Mouse (Mus musculus): ENCODE data around the gene Ralgds. TPM values are rescaled to one million over a fixed set of nuclear protein-coding genes. Genes with fewer than 3 reads are reported as not detected.

Gene Ralgds
- polyA plus RNA-seq, 1 experiment from 2014 or later, result 23.2 TPM

GRCm38 (mm10) chr2:28527436-28528353, 14.8 kb downstream of the Ralgds start:
- Histone ChIP-seq H3K9me3 (no peaks in the 10 kb centered on the region), H3K4me3 (no peak overlapping the region), H3K36me3 (replicated peaks) (no peaks in the 10 kb centered on the region; the same call in 1 of the 2 replicates), H3K27ac (0 out of 2 replicates have a peak overlapping the region, but pooled peaks have one; percentile 15), H3K27me3 (ENCODE audit: poor library complexity, severe bottlenecking) (no peaks in the 10 kb centered on the region), H3K4me1 (peaks cover 89% of the 10 kb centered on the region)
- no peak for DNase-seq (ENCODE audit: extremely low spot score, low spot score)
- 90% methylated on average over 20 of the region's 20 CpGs for WGBS

GRCm38 (mm10) chr2:28528354-28528730, 15.4 kb downstream of the Ralgds start:
- Histone ChIP-seq H3K36me3 (replicated peaks) (no peaks in the 10 kb centered on the region), H3K27ac (0 out of 2 replicates have a peak overlapping the region, but pooled peaks have one; percentile 15), H3K9me3 (no peaks in the 10 kb centered on the region), H3K27me3 (ENCODE audit: poor library complexity, severe bottlenecking) (no peaks in the 10 kb centered on the region), H3K4me1 (peaks cover 93% of the 10 kb centered on the region), H3K4me3 (no peak overlapping the region)
- WGBS, result 85% methylated on average over 7 of the region's 7 CpGs
- no peak for DNase-seq (ENCODE audit: extremely low spot score, low spot score)

- H3K27ac ChIP-seq, result peak overlapping the region; percentile 9; the same call in 1 of the 2 replicates
- H3K9me3 ChIP-seq, result no peaks in the 10 kb centered on the region
- 77% methylated on average over 4 of the region's 4 CpGs for WGBS
- no peak for DNase-seq (ENCODE audit: extremely low spot score, low spot score)
- no peak overlapping the region for H3K4me3 ChIP-seq
- peaks cover 93% of the 10 kb centered on the region for H3K4me1 ChIP-seq
- H3K36me3 ChIP-seq (replicated peaks), result no peaks in the 10 kb centered on the region
- H3K27me3 ChIP-seq (ENCODE audit: poor library complexity, severe bottlenecking), result peaks cover 14% of the 10 kb centered on the region
Observed at GRCm38 (mm10) chr2:28529856-28530255, 16.9 kb downstream of the Ralgds start.

GRCm38 (mm10) chr2:28530311-28530710, 17.4 kb downstream of the Ralgds start:
- H3K27me3 ChIP-seq (ENCODE audit: poor library complexity, severe bottlenecking), result peaks cover 14% of the 10 kb centered on the region
- no peaks in the 10 kb centered on the region for H3K36me3 ChIP-seq (replicated peaks)
- no peaks in the 10 kb centered on the region for H3K9me3 ChIP-seq
- DNase-seq (ENCODE audit: extremely low spot score, low spot score), result no peak
- H3K4me3 ChIP-seq, result no peak overlapping the region
- WGBS, result 66% methylated on average over 7 of the region's 7 CpGs
- H3K27ac ChIP-seq, result no peak overlapping the region
- H3K4me1 ChIP-seq, result peaks cover 93% of the 10 kb centered on the region

- 3% methylated on average over 49 of the region's 49 CpGs for WGBS
- peak overlapping the region; percentile 84 for H3K27ac ChIP-seq
- no peaks in the 10 kb centered on the region for H3K9me3 ChIP-seq
- H3K36me3 ChIP-seq (replicated peaks), result no peaks in the 10 kb centered on the region
- DNase-seq (ENCODE audit: extremely low spot score, low spot score), result peak; percentile 85
- peaks cover 96% of the 10 kb centered on the region for H3K4me1 ChIP-seq
- peak overlapping the region; percentile 70 for H3K4me3 ChIP-seq
- H3K27me3 ChIP-seq (ENCODE audit: poor library complexity, severe bottlenecking), result peaks cover 14% of the 10 kb centered on the region
Observed at GRCm38 (mm10) chr2:28532938-28533771, 20.2 kb downstream of the Ralgds start.

GRCm38 (mm10) chr2:28533901-28534435, 21.0 kb downstream of the Ralgds start:
- Histone ChIP-seq H3K36me3 (replicated peaks) (no peaks in the 10 kb centered on the region), H3K27me3 (ENCODE audit: poor library complexity, severe bottlenecking) (peaks cover 14% of the 10 kb centered on the region), H3K4me3 (peak overlapping the region; percentile 70), H3K4me1 (peaks cover 98% of the 10 kb centered on the region), H3K9me3 (no peaks in the 10 kb centered on the region), H3K27ac (peak overlapping the region; percentile 84)
- 71% methylated on average over 7 of the region's 7 CpGs for WGBS
- no peak for DNase-seq (ENCODE audit: extremely low spot score, low spot score)

- peaks cover 99% of the 10 kb centered on the region for H3K4me1 ChIP-seq
- WGBS, result 34% methylated on average over 11 of the region's 11 CpGs
- H3K9me3 ChIP-seq, result no peaks in the 10 kb centered on the region
- H3K27me3 ChIP-seq (ENCODE audit: poor library complexity, severe bottlenecking), result peaks cover 14% of the 10 kb centered on the region
- H3K27ac ChIP-seq, result peak overlapping the region; percentile 84
- peak overlapping the region; percentile 70 for H3K4me3 ChIP-seq
- DNase-seq (ENCODE audit: extremely low spot score, low spot score), result no peak
- no peaks in the 10 kb centered on the region for H3K36me3 ChIP-seq (replicated peaks)
Observed at GRCm38 (mm10) chr2:28534436-28535262, 21.7 kb downstream of the Ralgds start.

GRCm38 (mm10) chr2:28535263-28535540, 22.3 kb downstream of the Ralgds start:
- 46% methylated on average over 4 of the region's 4 CpGs for WGBS
- Histone ChIP-seq H3K27me3 (ENCODE audit: poor library complexity, severe bottlenecking) (peaks cover 14% of the 10 kb centered on the region), H3K4me1 (peaks cover 99% of the 10 kb centered on the region), H3K36me3 (replicated peaks) (no peaks in the 10 kb centered on the region), H3K9me3 (no peaks in the 10 kb centered on the region), H3K4me3 (0 out of 2 replicates have a peak overlapping the region, but pooled peaks have one; percentile 70), H3K27ac (peak overlapping the region; percentile 84)
- no peak for DNase-seq (ENCODE audit: extremely low spot score, low spot score)

GRCm38 (mm10) chr2:28535650-28536049, 22.7 kb downstream of the Ralgds start:
- H3K27ac ChIP-seq, result peak overlapping the region; percentile 84
- H3K9me3 ChIP-seq, result no peaks in the 10 kb centered on the region
- H3K27me3 ChIP-seq (ENCODE audit: poor library complexity, severe bottlenecking), result peaks cover 14% of the 10 kb centered on the region
- DNase-seq (ENCODE audit: extremely low spot score, low spot score), result no peak
- WGBS, result 47% methylated on average over 7 of the region's 7 CpGs
- H3K4me3 ChIP-seq, result no peak overlapping the region
- H3K4me1 ChIP-seq, result peaks cover 99% of the 10 kb centered on the region
- H3K36me3 ChIP-seq (replicated peaks), result peaks cover 4% of the 10 kb centered on the region; the same call in 1 of the 2 replicates

- H3K27me3 ChIP-seq (ENCODE audit: poor library complexity, severe bottlenecking), result peaks cover 14% of the 10 kb centered on the region
- DNase-seq (ENCODE audit: extremely low spot score, low spot score), result no peak
- peak overlapping the region; percentile 84 for H3K27ac ChIP-seq
- 69% methylated on average over 4 of the region's 4 CpGs for WGBS
- peaks cover 5% of the 10 kb centered on the region; the same call in 1 of the 2 replicates for H3K36me3 ChIP-seq (replicated peaks)
- H3K4me1 ChIP-seq, result peaks cover 95% of the 10 kb centered on the region
- no peak overlapping the region for H3K4me3 ChIP-seq
- no peaks in the 10 kb centered on the region for H3K9me3 ChIP-seq
Observed at GRCm38 (mm10) chr2:28536166-28536565, 23.2 kb downstream of the Ralgds start.

GRCm38 (mm10) chr2:28536766-28537633, 24.1 kb downstream of the Ralgds start:
- Histone ChIP-seq H3K4me3 (no peak overlapping the region), H3K9me3 (no peaks in the 10 kb centered on the region), H3K27ac (peak overlapping the region; percentile 20; the same call in 1 of the 2 replicates), H3K4me1 (peaks cover 88% of the 10 kb centered on the region), H3K36me3 (replicated peaks) (peaks cover 12% of the 10 kb centered on the region), H3K27me3 (ENCODE audit: poor library complexity, severe bottlenecking) (peaks cover 14% of the 10 kb centered on the region)
- WGBS, result 84% methylated on average over 11 of the region's 11 CpGs
- DNase-seq (ENCODE audit: extremely low spot score, low spot score), result no peak
